Mouse (Mus musculus) urinary bladder, postnatal 36 days (tissue): ENCODE results near the gene Ppp1r35.

ENCODE experiments used
- DNase-seq, 2 experiments: peaks; one replicate each; pipeline ENCODE4 v3.0.0; 2022; ENCODE audit warnings: low spot score in 2 of 2, mixed read lengths in 1 of 2

The Ppp1r35 gene

GRCm38 (mm10) chr5:137751221-137751887, 27.3 kb upstream of the Ppp1r35 start:
- DNase-seq: no peak

- no peak for DNase-seq
Measured at GRCm38 (mm10) chr5:137751988-137752387, 26.7 kb upstream of the Ppp1r35 start.

GRCm38 (mm10) chr5:137753111-137753832, 25.4 kb upstream of the Ppp1r35 start:
- peak in 1 of 2 experiments; percentile 35 for DNase-seq

- DNase-seq: no peak
Measured at GRCm38 (mm10) chr5:137755425-137755824, 23.2 kb upstream of the Ppp1r35 start.

- DNase-seq: no peak
Measured at GRCm38 (mm10) chr5:137756106-137756505, 22.5 kb upstream of the Ppp1r35 start.

GRCm38 (mm10) chr5:137756882-137757661, 21.6 kb upstream of the Ppp1r35 start:
- peak; percentile 72 to 84 for DNase-seq

- no peak for DNase-seq
Measured at GRCm38 (mm10) chr5:137757887-137758286, 20.8 kb upstream of the Ppp1r35 start.

GRCm38 (mm10) chr5:137758921-137759534, 19.6 kb upstream of the Ppp1r35 start:
- DNase-seq: no peak

GRCm38 (mm10) chr5:137759971-137760412, 18.7 kb upstream of the Ppp1r35 start:
- peak; percentile 64 to 85 for DNase-seq

GRCm38 (mm10) chr5:137764609-137765340, 13.9 kb upstream of the Ppp1r35 start:
- DNase-seq: no peak

- no peak for DNase-seq
Measured at GRCm38 (mm10) chr5:137766270-137766669, 12.4 kb upstream of the Ppp1r35 start.

GRCm38 (mm10) chr5:137768475-137768874, 10.2 kb upstream of the Ppp1r35 start:
- no peak for DNase-seq

- DNase-seq: no peak
Measured at GRCm38 (mm10) chr5:137770709-137771108, 7.9 kb upstream of the Ppp1r35 start.

GRCm38 (mm10) chr5:137772755-137773154, 5.9 kb upstream of the Ppp1r35 start:
- DNase-seq: no peak

- no peak for DNase-seq
Measured at GRCm38 (mm10) chr5:137775587-137776290, 2.9 kb upstream of the Ppp1r35 start.

GRCm38 (mm10) chr5:137776408-137776918, 2.2 kb upstream of the Ppp1r35 start:
- no peak for DNase-seq

- DNase-seq: no peak
Measured at GRCm38 (mm10) chr5:137777267-137777845, 1.3 kb upstream of the Ppp1r35 start.

GRCm38 (mm10) chr5:137779053-137779933, 644 bp downstream of the Ppp1r35 start:
- no peak for DNase-seq

- DNase-seq: no peak
Measured at GRCm38 (mm10) chr5:137781661-137782060, 3.0 kb downstream of the Ppp1r35 start.
